Mouse (Mus musculus) intestine, embryonic 15.5 days (tissue): ENCODE data around the gene Hps4. TPM values are rescaled to one million over a fixed set of nuclear protein-coding genes. Genes with fewer than 3 reads are reported as not detected.

Experiments
- ATAC-seq: fragments of 200-750 bp; cut with Nextera tagmentation; 2 replicates; pipeline ENCODE4 v1.8.0; 2017; ENCODE audit warnings: moderate TSS enrichment, moderate library complexity
- H3K27ac ChIP-seq: fragments of 300-500 bp; sonication (generic); 2 replicates; pipeline ENCODE4 v1.5.1; 2015; ENCODE audit warnings: mild to moderate bottlenecking, inconsistent platforms
- H3K27me3 ChIP-seq: fragments of 300-500 bp; sonication (generic); replicated peaks from 2 replicates; pipeline ENCODE4 v1.6.1; 2015; ENCODE audit warnings: inconsistent platforms
- H3K36me3 ChIP-seq: fragments of 300-500 bp; sonication (generic); 2 replicates; pipeline ENCODE4 v1.6.1; 2015; ENCODE audit warnings: inconsistent platforms
- H3K4me1 ChIP-seq: fragments of 300-500 bp; sonication (generic); replicated peaks from 2 replicates; pipeline ENCODE4 v1.6.1; 2015; ENCODE audit warnings: inconsistent platforms
- H3K4me2 ChIP-seq: fragments of 300-500 bp; sonication (generic); replicated peaks from 2 replicates; pipeline ENCODE4 v1.6.1; 2015; ENCODE audit warnings: mild to moderate bottlenecking, inconsistent platforms
- H3K4me3 ChIP-seq: fragments of 300-500 bp; sonication (generic); replicated peaks from 2 replicates; pipeline ENCODE4 v1.5.1; 2015; ENCODE audit warnings: inconsistent platforms
- H3K9ac ChIP-seq: fragments of 300-500 bp; sonication (generic); 2 replicates; pipeline ENCODE4 v1.6.1; 2015; ENCODE audit warnings: inconsistent platforms
- H3K9me3 ChIP-seq: fragments of 300-500 bp; sonication (generic); 2 replicates; pipeline ENCODE4 v1.6.1; 2016; ENCODE audit warnings: inconsistent platforms
- WGBS: fragments of 180-500 bp; shearing (Covaris S2); methylation state at CpG from one replicate; pipeline ENCODE4 v1.1.7; 2015; 5-methylcytosine and 5-hydroxymethylcytosine counted together
- polyA plus RNA-seq: library from polyadenylated mRNA; unstranded; fragments of >200 nt; fragmentation: Nextera tagmentation; extraction: Ambion mirVana; gene quantifications from 2 replicates; pipeline ENCODE4 v1.2.1, GENCODE M21; 2015

Hps4 gene
- polyA plus RNA-seq: 38.7 and 41.8 TPM in 2 replicates

DNA sequence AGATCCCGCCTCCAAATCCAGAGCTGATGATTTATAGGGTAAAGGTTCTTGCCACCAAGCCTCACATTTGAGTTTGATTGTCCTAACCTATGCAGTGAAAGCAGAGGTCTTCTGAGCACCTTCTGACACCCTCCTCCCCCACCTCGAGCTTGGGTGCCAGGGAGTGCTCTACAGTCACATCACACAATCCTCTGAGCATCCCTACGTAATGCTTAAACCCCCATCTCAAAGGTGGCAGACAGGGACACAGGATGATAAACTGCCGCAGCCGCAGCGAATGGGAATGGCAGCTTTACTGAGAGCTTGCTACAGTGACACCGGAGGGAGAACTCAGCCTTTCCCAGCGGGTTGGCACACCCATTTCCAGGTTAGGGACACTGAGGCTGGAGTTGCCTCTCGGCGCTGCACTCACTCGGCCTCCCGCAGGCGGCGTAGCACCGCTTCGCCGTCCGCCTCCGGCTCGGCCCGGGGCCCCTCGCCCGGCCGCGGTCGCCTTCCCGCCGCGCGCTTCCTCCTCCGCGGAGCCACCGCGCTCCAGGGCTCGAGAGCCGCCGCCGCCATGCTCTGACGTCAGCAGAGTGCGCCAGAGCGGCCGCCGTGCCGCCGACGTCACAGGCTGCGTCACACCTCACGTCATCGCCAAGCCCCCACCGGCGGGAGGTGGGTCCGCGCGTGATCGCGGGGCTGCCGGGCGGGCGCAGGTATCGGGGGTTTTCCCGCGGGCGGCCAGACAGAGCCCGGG lies at the start of gene Hps4, which contains the start of gene Srrd:
Gene Hps4 (plus strand): TSS at position 621 of the 742 bp plus-strand sequence.
Gene Srrd (minus strand): TSS at position 578 of the 742 bp plus-strand sequence.
- Histone ChIP-seq H3K4me3 (peak within 1 kb of the TSS; percentile 95), H3K4me2 (peak within 1 kb of the TSS; percentile 77), H3K27ac (peak within 1 kb of the TSS; percentile 67), H3K36me3 (peaks cover 22% of the 10 kb centered on the region), H3K4me1 (peaks cover 24% of the 10 kb centered on the region), H3K27me3 (no peaks in the 10 kb centered on the region), H3K9me3 (no peaks in the 10 kb centered on the region), H3K9ac (peak within 1 kb of the TSS; percentile 80)
- 2% methylated on average over 64 of the region's 64 CpGs for WGBS
- ATAC-seq: peak; percentile 72

- H3K4me2 ChIP-seq: no peak overlapping the region
- H3K4me3 ChIP-seq: no peak overlapping the region
- no peaks in the 10 kb centered on the region for H3K36me3 ChIP-seq
- no peak overlapping the region for H3K9ac ChIP-seq
- 46% methylated on average over 2 of the region's 2 CpGs for WGBS
- H3K9me3 ChIP-seq: no peaks in the 10 kb centered on the region
- ATAC-seq: no peak
- H3K4me1 ChIP-seq: peaks cover 32% of the 10 kb centered on the region
- no peaks in the 10 kb centered on the region for H3K27me3 ChIP-seq
- no peak overlapping the region for H3K27ac ChIP-seq
Observed at GRCm38 (mm10) chr5:112293800-112294199, 49.1 kb upstream of the Hps4 start.

DNA sequence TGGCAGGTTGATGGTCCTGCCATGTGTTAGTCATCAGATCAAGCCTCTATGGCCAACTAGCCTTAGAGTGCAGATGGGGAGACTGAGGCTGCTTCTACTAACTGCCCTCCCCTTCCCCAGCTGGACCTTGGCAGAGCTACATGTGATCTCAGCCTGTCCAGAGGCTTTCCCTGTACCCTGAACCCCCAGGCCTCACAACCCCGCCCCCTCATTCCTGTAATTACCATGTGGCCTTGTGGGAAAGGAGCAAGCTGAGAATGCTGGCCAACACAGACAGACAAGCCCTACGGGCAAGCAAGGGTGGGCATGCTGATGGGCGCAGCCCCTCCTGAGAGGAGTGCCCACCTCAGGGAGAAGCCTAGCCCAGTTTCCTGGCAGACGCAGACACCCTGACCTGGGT lies 48.2 kb upstream of the Hps4 start:
- no peak overlapping the region for H3K4me2 ChIP-seq
- peak; percentile 32; the same call in 1 of the 2 replicates for ATAC-seq
- no peak overlapping the region for H3K27ac ChIP-seq
- WGBS: 66% methylated on average over 4 of the region's 4 CpGs
- H3K36me3 ChIP-seq: no peaks in the 10 kb centered on the region
- no peaks in the 10 kb centered on the region for H3K9me3 ChIP-seq
- H3K4me3 ChIP-seq: no peak overlapping the region
- H3K9ac ChIP-seq: 0 out of 2 replicates have a peak overlapping the region, but pooled peaks have one; percentile 17
- peaks cover 29% of the 10 kb centered on the region for H3K4me1 ChIP-seq
- no peaks in the 10 kb centered on the region for H3K27me3 ChIP-seq

- no peaks in the 10 kb centered on the region for H3K27me3 ChIP-seq
- no peak overlapping the region for H3K4me2 ChIP-seq
- no peak overlapping the region for H3K4me3 ChIP-seq
- 55% methylated on average over 8 of the region's 8 CpGs for WGBS
- no peak for ATAC-seq
- H3K4me1 ChIP-seq: peaks cover 29% of the 10 kb centered on the region
- no peak overlapping the region for H3K27ac ChIP-seq
- H3K36me3 ChIP-seq: no peaks in the 10 kb centered on the region
- no peak overlapping the region for H3K9ac ChIP-seq
- no peaks in the 10 kb centered on the region for H3K9me3 ChIP-seq
Observed at GRCm38 (mm10) chr5:112295162-112295561, 47.7 kb upstream of the Hps4 start.

DNA sequence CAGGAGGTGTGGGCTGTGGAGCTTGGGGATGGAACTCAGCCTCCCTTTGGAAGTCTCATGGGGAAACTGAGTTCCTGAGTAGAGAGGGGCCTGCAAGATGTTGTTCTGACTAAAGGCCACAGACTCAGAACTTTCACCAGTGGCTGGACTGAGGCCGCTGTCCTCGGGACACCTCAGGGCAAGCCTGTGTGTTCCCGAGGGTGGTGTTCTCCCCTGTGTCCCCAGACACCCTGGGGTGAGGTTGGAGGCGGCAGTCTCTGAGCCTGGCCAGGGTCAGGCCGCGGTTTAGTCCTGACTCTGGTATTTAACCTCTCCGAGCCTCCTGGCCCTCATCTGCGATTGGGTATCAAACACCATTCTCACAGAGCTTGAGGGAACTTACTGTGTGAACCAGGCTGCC lies 47.3 kb upstream of the Hps4 start:
- Histone ChIP-seq H3K4me2 (no peak overlapping the region), H3K9ac (no peak overlapping the region), H3K4me1 (peaks cover 31% of the 10 kb centered on the region), H3K9me3 (no peaks in the 10 kb centered on the region), H3K36me3 (no peaks in the 10 kb centered on the region), H3K4me3 (no peak overlapping the region), H3K27ac (no peak overlapping the region), H3K27me3 (no peaks in the 10 kb centered on the region)
- WGBS: 80% methylated on average over 8 of the region's 8 CpGs
- no peak for ATAC-seq

- H3K4me2 ChIP-seq: no peak overlapping the region
- H3K4me1 ChIP-seq: peaks cover 39% of the 10 kb centered on the region
- 0 out of 2 replicates have a peak overlapping the region, but pooled peaks have one; percentile 48 for H3K27ac ChIP-seq
- H3K4me3 ChIP-seq: no peak overlapping the region
- H3K36me3 ChIP-seq: no peaks in the 10 kb centered on the region
- no peaks in the 10 kb centered on the region for H3K27me3 ChIP-seq
- no peaks in the 10 kb centered on the region for H3K9me3 ChIP-seq
- WGBS: 55% methylated on average over 6 of the region's 6 CpGs
- ATAC-seq: 0 out of 2 replicates have a peak, but pooled peaks have one; percentile 16
- H3K9ac ChIP-seq: no peak overlapping the region
Observed at GRCm38 (mm10) chr5:112296404-112297181, 46.3 kb upstream of the Hps4 start.

DNA sequence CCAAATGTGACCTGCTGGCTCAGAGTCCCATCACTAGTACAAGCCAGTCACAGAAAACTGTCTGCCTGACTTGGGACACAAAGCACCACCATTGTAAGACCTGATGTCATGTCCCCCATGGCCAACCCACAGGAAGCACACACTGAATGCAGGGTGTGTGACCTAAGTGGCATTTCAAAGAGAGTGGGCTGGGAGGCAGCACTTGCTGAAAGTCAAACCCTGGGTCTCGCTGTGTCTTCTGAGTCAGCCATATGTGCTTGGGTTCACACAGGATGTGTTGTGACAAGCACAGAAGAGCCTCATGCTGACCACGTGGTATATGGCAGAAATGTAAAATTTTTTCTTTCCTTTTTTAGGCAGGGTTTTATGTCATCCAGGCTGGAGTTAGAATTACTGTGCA lies 45.6 kb upstream of the Hps4 start:
- Histone ChIP-seq H3K9ac (no peak overlapping the region), H3K27me3 (no peaks in the 10 kb centered on the region), H3K9me3 (no peaks in the 10 kb centered on the region), H3K36me3 (no peaks in the 10 kb centered on the region), H3K4me2 (no peak overlapping the region), H3K4me1 (peaks cover 42% of the 10 kb centered on the region), H3K4me3 (no peak overlapping the region), H3K27ac (0 out of 2 replicates have a peak overlapping the region, but pooled peaks have one; percentile 48)
- ATAC-seq: no peak
- WGBS: 80% methylated on average over 2 of the region's 2 CpGs

- H3K9ac ChIP-seq: no peak overlapping the region
Observed at GRCm38 (mm10) chr5:112298226-112298988, 44.5 kb upstream of the Hps4 start.

GRCm38 (mm10) chr5:112299399-112299798 lies 43.5 kb upstream of the Hps4 start:
- peaks cover 28% of the 10 kb centered on the region for H3K4me1 ChIP-seq
- H3K4me2 ChIP-seq: no peak overlapping the region
- H3K9me3 ChIP-seq: no peaks in the 10 kb centered on the region
- no peak for ATAC-seq
- no peak overlapping the region for H3K4me3 ChIP-seq
- H3K9ac ChIP-seq: no peak overlapping the region
- H3K27me3 ChIP-seq: no peaks in the 10 kb centered on the region
- 0 out of 2 replicates have a peak overlapping the region, but pooled peaks have one; percentile 22 for H3K27ac ChIP-seq
- no peaks in the 10 kb centered on the region for H3K36me3 ChIP-seq
- WGBS: 76% methylated on average over 4 of the region's 4 CpGs

More at GRCm38 (mm10) chr5:112298226-112298988, 44.5 kb upstream of the Hps4 start:
- Histone ChIP-seq H3K27ac (peak overlapping the region; percentile 48; the same call in 1 of the 2 replicates), H3K27me3 (no peaks in the 10 kb centered on the region), H3K4me2 (no peak overlapping the region), H3K9me3 (no peaks in the 10 kb centered on the region), H3K36me3 (no peaks in the 10 kb centered on the region), H3K4me1 (peaks cover 34% of the 10 kb centered on the region), H3K4me3 (no peak overlapping the region)
- WGBS: 82% methylated on average over 12 of the region's 12 CpGs
- ATAC-seq: peak; percentile 29; the same call in 1 of the 2 replicates

GRCm38 (mm10) chr5:112300112-112300511 lies 42.8 kb upstream of the Hps4 start:
- no peak overlapping the region for H3K9ac ChIP-seq
- no peak overlapping the region for H3K27ac ChIP-seq
- no peaks in the 10 kb centered on the region for H3K9me3 ChIP-seq
- H3K4me1 ChIP-seq: peaks cover 21% of the 10 kb centered on the region
- H3K4me3 ChIP-seq: no peak overlapping the region
- ATAC-seq: no peak
- WGBS: 78% methylated on average over 2 of the region's 2 CpGs
- no peaks in the 10 kb centered on the region for H3K27me3 ChIP-seq
- no peak overlapping the region for H3K4me2 ChIP-seq
- no peaks in the 10 kb centered on the region for H3K36me3 ChIP-seq

DNA sequence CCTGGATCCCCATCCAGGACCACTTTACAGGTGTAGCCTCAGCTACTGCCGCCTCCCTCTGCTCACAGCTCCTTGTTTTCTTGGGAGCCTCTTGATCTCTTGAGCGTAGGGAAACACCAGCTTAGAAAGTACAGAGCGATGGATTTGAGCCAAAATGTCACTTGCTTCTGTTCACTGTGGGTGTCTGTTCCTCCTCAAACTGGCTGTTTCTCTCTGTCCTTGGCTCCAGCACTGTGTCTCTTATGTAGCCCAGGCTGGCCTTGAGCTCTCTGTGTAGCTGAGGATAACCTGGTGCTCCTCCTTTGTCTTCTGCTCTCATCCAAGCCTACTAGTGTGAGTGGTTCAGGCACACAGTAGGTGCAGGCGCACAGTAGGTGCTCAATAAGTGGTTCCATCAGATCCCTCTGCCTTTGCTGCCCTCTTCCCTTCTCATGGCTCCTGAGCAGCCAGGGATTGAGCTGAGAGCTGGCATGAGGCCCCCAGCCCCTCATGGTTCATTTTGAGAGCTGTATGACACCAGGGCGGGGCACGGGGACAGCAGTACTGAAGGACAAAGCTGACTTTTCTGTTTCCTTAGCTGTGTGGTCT lies 42.1 kb upstream of the Hps4 start:
- Histone ChIP-seq H3K27me3 (no peaks in the 10 kb centered on the region), H3K4me3 (no peak overlapping the region), H3K36me3 (no peaks in the 10 kb centered on the region), H3K9me3 (no peaks in the 10 kb centered on the region), H3K4me2 (no peak overlapping the region), H3K9ac (no peak overlapping the region), H3K4me1 (peaks cover 20% of the 10 kb centered on the region), H3K27ac (no peak overlapping the region)
- 79% methylated on average over 6 of the region's 6 CpGs for WGBS
- no peak for ATAC-seq
